Mouse (Mus musculus) CH12.LX (cell line): ENCODE measurements around the gene St8sia1. TPM values are rescaled to one million over a fixed set of nuclear protein-coding genes. Genes with fewer than 3 reads are reported as not detected.

Experiments used
- DNase-seq: peaks from one replicate; pipeline ENCODE4 v3.0.0-alpha.2; 2013; ENCODE audit errors: extremely low read depth
- H3K27ac ChIP-seq: 2 replicates; pipeline ENCODE4 v1.5.1; 2012; ENCODE audit warnings: low read depth, mild to moderate bottlenecking, control low read depth, moderate library complexity; ENCODE audit not compliant: insufficient read depth
- H3K27me3 ChIP-seq: replicated peaks from 2 replicates; pipeline ENCODE3; 2012; ENCODE audit warnings: inconsistent platforms
- H3K36me3 ChIP-seq, 2 experiments: replicated peaks in 1 of 2; 2 replicates each; pipeline versions ENCODE3 to v1.6.1; 2012; ENCODE audit warnings: inconsistent platforms in 1 of 2, low read length in 1 of 2, mild to moderate bottlenecking in 1 of 2, mixed read lengths in 1 of 2, moderate library complexity in 1 of 2; ENCODE audit not compliant: control insufficient read depth in 1 of 2, insufficient read depth in 1 of 2
- H3K4me1 ChIP-seq, 2 experiments: 2 replicates each; pipeline ENCODE4 v1.6.1; 2012; ENCODE audit warnings: inconsistent platforms in 1 of 2, moderate library complexity in 1 of 2; ENCODE audit not compliant: insufficient read depth in 2 of 2, control insufficient read depth in 1 of 2
- H3K4me2 ChIP-seq: 2 replicates; pipeline ENCODE4 v1.6.1; 2012; ENCODE audit warnings: low read depth, mild to moderate bottlenecking, control low read depth; ENCODE audit not compliant: poor library complexity, insufficient read depth, severe bottlenecking
- H3K4me3 ChIP-seq, 3 experiments: fragments of 150-350 bp in 1 of 3; sonication (generic) in 1 of 3; replicated peaks in 1 of 3; 2 replicates each; pipeline versions ENCODE3 to v1.5.1; 2011 to 2012; ENCODE audit warnings: low read depth in 2 of 3, low read length in 2 of 3, mild to moderate bottlenecking in 2 of 3, moderate library complexity in 2 of 3, control low read depth in 1 of 3, improper control_type of control experiment in 1 of 3, inconsistent platforms in 1 of 3, mixed read lengths in 1 of 3; ENCODE audit not compliant: poor library complexity in 1 of 3
- H3K79me2 ChIP-seq: replicated peaks from 2 replicates; pipeline ENCODE4 v1.6.1; 2012; ENCODE audit warnings: mild to moderate bottlenecking, moderate library complexity; ENCODE audit not compliant: control insufficient read depth, poor library complexity, insufficient read depth, severe bottlenecking; ENCODE audit errors: extremely low read depth
- H3K9ac ChIP-seq: 2 replicates; pipeline ENCODE4 v1.6.1; 2012; ENCODE audit warnings: low read depth, mild to moderate bottlenecking, control low read depth, moderate library complexity; ENCODE audit not compliant: insufficient read depth
- H3K9me3 ChIP-seq: replicated peaks from 2 replicates; pipeline ENCODE3; 2012; ENCODE audit warnings: low read length, inconsistent platforms, mixed read lengths
- IRF4 ChIP-seq: IDR thresholded peaks from 2 replicates; pipeline ENCODE4 v1.6.1; 2014; ENCODE audit warnings: low read depth, mild to moderate bottlenecking, inconsistent platforms, low read length, improper control_type of control experiment
- MAZ ChIP-seq: IDR thresholded peaks from 2 replicates; pipeline ENCODE4 v1.6.1; 2012; ENCODE audit warnings: low read depth, mild to moderate bottlenecking, inconsistent platforms, low read length, improper control_type of control experiment, moderate library complexity
- MXI1 ChIP-seq: IDR thresholded peaks from 2 replicates; pipeline ENCODE4 v1.6.1; 2011; ENCODE audit warnings: mild to moderate bottlenecking, low read depth, low read length, improper control_type of control experiment
- RCOR1 ChIP-seq: conservative IDR thresholded peaks from 2 replicates; pipeline ENCODE4 v1.6.1; 2012; ENCODE audit warnings: low read depth, mild to moderate bottlenecking, inconsistent platforms, low read length, improper control_type of control experiment
- SIN3A ChIP-seq: IDR thresholded peaks from 2 replicates; pipeline ENCODE4 v1.6.1; 2012; ENCODE audit warnings: low read length, improper control_type of control experiment, inconsistent platforms
- TCF12 ChIP-seq: IDR thresholded peaks from 2 replicates; pipeline ENCODE4 v1.6.1; 2014; ENCODE audit warnings: low read depth, mild to moderate bottlenecking, inconsistent platforms, low read length, improper control_type of control experiment
- USF2 ChIP-seq: conservative IDR thresholded peaks from 2 replicates; pipeline ENCODE4 v1.6.1; 2011; ENCODE audit warnings: low read depth, low read length, improper control_type of control experiment
- ZMIZ1 ChIP-seq: IDR thresholded peaks from 2 replicates; pipeline ENCODE4 v1.6.1; 2012; ENCODE audit warnings: low read depth, mild to moderate bottlenecking, inconsistent platforms, low read length, improper control_type of control experiment
- dilution Hi-C: fragments of 300-500 bp; cut with MboI; formaldehyde crosslinking; loops from 2 replicates; pipeline ENCODE4 v1.14.3; 2020; ENCODE audit warnings: low sequenced_read_pairs; ENCODE audit not compliant: extremely low pct_unique_long_range_greater_than_20kb, extremely low pct_ligation_motif_present
- in situ Hi-C: fragments of 300-500 bp; cut with MboI; formaldehyde crosslinking; loops from 3 replicates; pipeline ENCODE4 v1.14.3; 2019; ENCODE audit warnings: low sequenced_read_pairs, low pct_ligation_motif_present, low pct_unique_long_range_greater_than_20kb, mixed read lengths
- polyA plus RNA-seq: library from polyadenylated mRNA; unstranded; fragments of >175 nt; gene quantifications from 2 replicates; pipeline ENCODE4 v1.2.1, GENCODE M21; 2012; ENCODE audit warnings: low read depth; ENCODE audit not compliant: insufficient read length
- total RNA-seq, 2 experiments: library from RNA; depleted of rRNA; stranded (reverse); fragments of 300-350 nt in 1 of 2; fragments of >200 nt in 1 of 2; gene quantifications; 2 replicates each; pipeline ENCODE4 v1.2.3; 2012 to 2014

St8sia1 gene
- total and polyA plus RNA-seq, 3 experiments = 0.13 to 0.51 (median 0.20) TPM

GRCm38 (mm10) chr6:142814011-142814410, 150.2 kb downstream of the St8sia1 start:
- Histone ChIP-seq H3K27ac (no peak overlapping the region), H3K4me2 (peak overlapping the region; percentile 69), H3K4me3 (no peak overlapping the region), H3K79me2 (no peaks in the 10 kb centered on the region), H3K9me3 (no peaks in the 10 kb centered on the region), H3K9ac (0 out of 2 replicates have a peak overlapping the region, but pooled peaks have one; percentile 9), H3K27me3 (no peaks in the 10 kb centered on the region), H3K4me1 (peaks cover 4 to 27% of the 10 kb centered on the region in 2 experiments; a peak in 3 of 4 replicates), H3K36me3 (no peaks in the 10 kb centered on the region)
- DNase-seq = no peak
- TF ChIP-seq SIN3A (no peak), TCF12 (no peak), MXI1 (0 out of 2 replicates have a peak, but pooled peaks have one; percentile 25), MAZ (0 out of 2 replicates have a peak, but pooled peaks have one; percentile 28), USF2 (no peak)
- in situ Hi-C loops = no loop called here
- dilution Hi-C loops = no loop called here

- in situ Hi-C loops (no loop called here), dilution Hi-C loops (no loop called here)
- Histone ChIP-seq H3K27ac (no peak overlapping the region), H3K27me3 (no peaks in the 10 kb centered on the region), H3K9me3 (no peaks in the 10 kb centered on the region), H3K9ac (no peak overlapping the region), H3K4me3 (no peak overlapping the region), H3K4me2 (no peak overlapping the region), H3K79me2 (no peaks in the 10 kb centered on the region), H3K36me3 (no peaks in the 10 kb centered on the region), H3K4me1 (peaks cover 4 to 27% of the 10 kb centered on the region in 2 experiments; a peak in 3 of 4 replicates)
- TF ChIP-seq RCOR1 (no peak), MXI1 (no peak)
- no peak for DNase-seq
These were observed 151.3 kb downstream of the St8sia1 start for GRCm38 (mm10) chr6:142812969-142813368.

- Histone ChIP-seq H3K79me2 (no peaks in the 10 kb centered on the region), H3K9me3 (no peaks in the 10 kb centered on the region), H3K4me3 (no peak overlapping the region), H3K4me1 (peaks cover 8 to 39% of the 10 kb centered on the region in 2 experiments; a peak in 3 of 4 replicates), H3K9ac (no peak overlapping the region), H3K36me3 (no peaks in the 10 kb centered on the region), H3K4me2 (peak overlapping the region; percentile 69), H3K27ac (no peak overlapping the region), H3K27me3 (no peaks in the 10 kb centered on the region)
- peak; percentile 25 for DNase-seq
- dilution Hi-C loops = no loop called here
- in situ Hi-C loops = no loop called here
- TF ChIP-seq ZMIZ1 (no peak), IRF4 (no peak)
These were observed 154.0 kb downstream of the St8sia1 start for GRCm38 (mm10) chr6:142810239-142810638.
